Mouse (Mus musculus): ENCODE data around the gene Nnmt. TPM values are rescaled to one million over a fixed set of nuclear protein-coding genes. Genes with fewer than 3 reads are reported as not detected.

The Nnmt gene
- polyA plus RNA-seq (2014; fragmentation: Nextera tagmentation; extraction: Ambion mirVana), result 0.94 and 1.2 TPM in 2 replicates

GRCm38 (mm10) chr9:48604939-48605598 is at the start of gene Nnmt:
Nnmt (minus strand) TSS chr9:48605153.
- 61% methylated on average over 8 of the region's 8 CpGs for WGBS
- no peak for ATAC-seq (ENCODE audit: low FRiP score)
- no peaks in the 10 kb centered on the region for H3K9me3 ChIP-seq (ENCODE audit: control insufficient read depth, low read length)

DNA sequence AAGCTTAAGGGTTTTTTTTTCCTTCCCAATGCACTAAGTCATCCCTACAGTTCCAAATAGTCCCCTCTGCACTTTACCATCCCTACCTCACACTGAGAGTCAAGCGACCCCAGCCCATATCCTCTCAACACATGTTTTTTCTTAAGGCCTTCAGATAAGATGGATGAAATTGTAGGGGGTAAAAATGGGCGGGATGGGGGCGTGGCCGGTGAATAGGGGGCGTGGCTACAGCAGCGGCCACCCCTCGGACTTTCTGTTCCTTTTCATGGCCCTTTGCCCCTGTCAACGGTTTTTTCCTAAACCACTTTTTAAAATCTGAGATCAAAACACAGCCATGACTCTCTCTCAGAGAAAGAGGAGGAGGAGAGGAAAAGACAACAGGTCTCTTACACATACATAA is 49.8 kb upstream of the Nnmt start:
- no peak overlapping the region for H3K4me3 ChIP-seq (ENCODE audit: low read depth, low read length)
- H3K4me1 ChIP-seq (ENCODE audit: control insufficient read depth, insufficient read depth, low read length), result peaks cover 52% of the 10 kb centered on the region
- H3K9ac ChIP-seq (ENCODE audit: low read length), result no peak overlapping the region
- WGBS, result 8% methylated on average over 8 of the region's 8 CpGs
- no peak for ATAC-seq (ENCODE audit: low FRiP score)
- DNase-seq (ENCODE audit: low spot score, missing footprints), result peak; percentile 91
- H3K27me3 ChIP-seq (ENCODE audit: control insufficient read depth, insufficient read depth, low read length), result no peaks in the 10 kb centered on the region
- no peak overlapping the region for H3K4me2 ChIP-seq
- peaks cover 4% of the 10 kb centered on the region; the same call in 1 of the 2 replicates for H3K36me3 ChIP-seq (ENCODE audit: control insufficient read depth, insufficient read depth, low read length)
- no peak overlapping the region; the same call in 1 of the 2 replicates for H3K27ac ChIP-seq (ENCODE audit: low read depth, low read length)
- H3K9me3 ChIP-seq (ENCODE audit: control insufficient read depth, low read length), result peaks cover 5% of the 10 kb centered on the region

More at GRCm38 (mm10) chr9:48604939-48605598, at the start of gene Nnmt:
- Histone ChIP-seq H3K4me3 (ENCODE audit: low read depth, low read length) (no peak within 1 kb of the TSS), H3K4me1 (ENCODE audit: control insufficient read depth, insufficient read depth, low read length) (no peaks in the 10 kb centered on the region), H3K9ac (ENCODE audit: low read length) (no peak within 1 kb of the TSS), H3K27ac (ENCODE audit: low read depth, low read length) (no peak within 1 kb of the TSS), H3K27me3 (ENCODE audit: control insufficient read depth, insufficient read depth, low read length) (no peaks in the 10 kb centered on the region), H3K36me3 (ENCODE audit: control insufficient read depth, insufficient read depth, low read length) (no peaks in the 10 kb centered on the region), H3K4me2 (no peak within 1 kb of the TSS)
- no peak for DNase-seq (ENCODE audit: low spot score, missing footprints)

DNA sequence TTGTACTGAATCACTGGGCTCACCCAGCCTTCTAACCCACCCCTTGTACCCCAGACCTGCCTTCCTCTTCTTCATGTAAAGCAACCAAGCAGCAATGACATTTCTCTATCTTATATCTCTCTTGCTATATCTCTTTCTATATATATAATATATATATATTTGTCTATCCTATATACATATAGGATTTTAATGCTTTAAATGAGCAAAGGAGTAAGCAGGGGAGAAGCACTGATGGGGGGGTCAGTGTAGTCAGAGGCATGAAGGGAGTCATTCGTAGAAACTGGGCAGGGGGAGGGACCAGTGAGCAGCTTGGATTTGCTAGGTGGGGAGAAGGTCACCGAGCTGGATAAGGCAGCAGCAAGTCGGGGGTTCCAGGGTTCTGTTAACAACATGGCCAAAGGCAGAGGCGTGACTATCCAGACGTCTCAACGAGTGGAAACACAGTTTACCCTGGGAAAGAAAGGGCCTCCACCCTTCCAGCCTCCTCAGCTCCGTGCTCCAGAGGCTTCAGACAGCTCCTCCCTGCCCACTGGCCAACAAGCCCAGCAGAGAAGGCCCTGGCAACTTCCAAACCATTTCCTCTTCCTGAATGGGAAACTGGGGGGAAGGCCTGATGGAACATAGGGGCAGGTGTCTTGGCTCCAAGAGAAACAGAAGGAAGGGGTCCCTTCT is 48.6 kb upstream of the Nnmt start:
- DNase-seq (ENCODE audit: low spot score, missing footprints) (peak; percentile 80), ATAC-seq (ENCODE audit: low FRiP score) (no peak)
- no peak overlapping the region for H3K4me3 ChIP-seq (ENCODE audit: low read depth, low read length)
- peaks cover 63% of the 10 kb centered on the region for H3K4me1 ChIP-seq (ENCODE audit: control insufficient read depth, insufficient read depth, low read length)
- H3K9ac ChIP-seq (ENCODE audit: low read length), result peak overlapping the region; percentile 6; the same call in 1 of the 2 replicates
- H3K27ac ChIP-seq (ENCODE audit: low read depth, low read length), result no peak overlapping the region
- H3K36me3 ChIP-seq (ENCODE audit: control insufficient read depth, insufficient read depth, low read length), result no peaks in the 10 kb centered on the region
- no peaks in the 10 kb centered on the region for H3K27me3 ChIP-seq (ENCODE audit: control insufficient read depth, insufficient read depth, low read length)
- 39% methylated on average over 7 of the region's 7 CpGs for WGBS
- no peaks in the 10 kb centered on the region for H3K9me3 ChIP-seq (ENCODE audit: control insufficient read depth, low read length)
- H3K4me2 ChIP-seq, result no peak overlapping the region

DNA sequence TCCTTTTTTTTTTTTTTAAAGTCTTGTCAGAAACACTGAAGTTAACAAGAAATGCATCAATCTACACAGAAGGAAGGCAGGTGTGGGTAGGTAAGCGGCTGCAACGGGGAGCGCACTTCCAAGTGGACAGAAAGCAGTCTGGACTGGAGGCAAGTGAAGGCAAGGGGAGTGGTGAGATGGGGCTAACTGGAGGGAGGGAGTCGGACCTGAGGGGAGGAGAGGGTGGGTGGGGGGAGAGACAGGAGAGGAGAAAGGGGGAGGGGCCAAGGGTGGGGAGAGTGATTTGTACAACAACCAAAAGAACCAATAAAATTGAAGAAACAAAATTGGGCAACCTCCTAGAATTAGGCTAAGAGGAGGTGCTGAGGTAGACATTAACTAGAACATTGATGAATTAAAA is 47.1 kb upstream of the Nnmt start:
- WGBS, result 25% methylated on average over 4 of the region's 4 CpGs
- DNase-seq (ENCODE audit: low spot score, missing footprints) (peak; percentile 80), ATAC-seq (ENCODE audit: low FRiP score) (no peak)
- Histone ChIP-seq H3K36me3 (ENCODE audit: control insufficient read depth, insufficient read depth, low read length) (no peaks in the 10 kb centered on the region), H3K9ac (ENCODE audit: low read length) (no peak overlapping the region), H3K4me2 (no peak overlapping the region), H3K9me3 (ENCODE audit: control insufficient read depth, low read length) (no peaks in the 10 kb centered on the region), H3K27ac (ENCODE audit: low read depth, low read length) (no peak overlapping the region), H3K4me1 (ENCODE audit: control insufficient read depth, insufficient read depth, low read length) (peaks cover 77% of the 10 kb centered on the region), H3K27me3 (ENCODE audit: control insufficient read depth, insufficient read depth, low read length) (no peaks in the 10 kb centered on the region), H3K4me3 (ENCODE audit: low read depth, low read length) (no peak overlapping the region)

- Histone ChIP-seq H3K27me3 (ENCODE audit: control insufficient read depth, insufficient read depth, low read length) (no peaks in the 10 kb centered on the region), H3K4me3 (ENCODE audit: low read depth, low read length) (no peak overlapping the region), H3K36me3 (ENCODE audit: control insufficient read depth, insufficient read depth, low read length) (no peaks in the 10 kb centered on the region), H3K9me3 (ENCODE audit: control insufficient read depth, low read length) (no peaks in the 10 kb centered on the region), H3K4me1 (ENCODE audit: control insufficient read depth, insufficient read depth, low read length) (peaks cover 75% of the 10 kb centered on the region), H3K27ac (ENCODE audit: low read depth, low read length) (peak overlapping the region; percentile 91; the same call in 1 of the 2 replicates), H3K4me2 (no peak overlapping the region), H3K9ac (ENCODE audit: low read length) (no peak overlapping the region)
- no peak for ATAC-seq (ENCODE audit: low FRiP score)
- 75% methylated on average over 2 of the region's 2 CpGs for WGBS
- DNase-seq (ENCODE audit: low spot score, missing footprints), result peak; percentile 80
These were observed 45.9 kb upstream of the Nnmt start for GRCm38 (mm10) chr9:48650846-48651245.

GRCm38 (mm10) chr9:48649851-48650685 is 45.1 kb upstream of the Nnmt start:
- ATAC-seq (ENCODE audit: low FRiP score), result no peak
- peak overlapping the region; percentile 91 for H3K27ac ChIP-seq (ENCODE audit: low read depth, low read length)
- peak overlapping the region; percentile 42; the same call in 1 of the 2 replicates for H3K9ac ChIP-seq (ENCODE audit: low read length)
- no peaks in the 10 kb centered on the region for H3K9me3 ChIP-seq (ENCODE audit: control insufficient read depth, low read length)
- 25% methylated on average over 17 of the region's 17 CpGs for WGBS
- no peaks in the 10 kb centered on the region for H3K27me3 ChIP-seq (ENCODE audit: control insufficient read depth, insufficient read depth, low read length)
- peak overlapping the region; percentile 37; the same call in 1 of the 2 replicates for H3K4me2 ChIP-seq
- no peak overlapping the region for H3K4me3 ChIP-seq (ENCODE audit: low read depth, low read length)
- H3K4me1 ChIP-seq (ENCODE audit: control insufficient read depth, insufficient read depth, low read length), result peaks cover 68% of the 10 kb centered on the region
- H3K36me3 ChIP-seq (ENCODE audit: control insufficient read depth, insufficient read depth, low read length), result no peaks in the 10 kb centered on the region
- DNase-seq (ENCODE audit: low spot score, missing footprints), result peak; percentile 96

- DNase-seq (ENCODE audit: low spot score, missing footprints), result peak; percentile 96
- Histone ChIP-seq H3K27me3 (ENCODE audit: control insufficient read depth, insufficient read depth, low read length) (no peaks in the 10 kb centered on the region), H3K36me3 (ENCODE audit: control insufficient read depth, insufficient read depth, low read length) (no peaks in the 10 kb centered on the region), H3K4me3 (ENCODE audit: low read depth, low read length) (no peak overlapping the region), H3K27ac (ENCODE audit: low read depth, low read length) (peak overlapping the region; percentile 91), H3K9me3 (ENCODE audit: control insufficient read depth, low read length) (no peaks in the 10 kb centered on the region; the same call in 1 of the 2 replicates), H3K9ac (ENCODE audit: low read length) (peak overlapping the region; percentile 40), H3K4me1 (ENCODE audit: control insufficient read depth, insufficient read depth, low read length) (peaks cover 61% of the 10 kb centered on the region), H3K4me2 (peak overlapping the region; percentile 37)
- ATAC-seq (ENCODE audit: low FRiP score), result peak; percentile 90
- WGBS, result 0% methylated on average over 19 of the region's 22 CpGs
These were observed 44.3 kb upstream of the Nnmt start for GRCm38 (mm10) chr9:48649098-48649766.

DNA sequence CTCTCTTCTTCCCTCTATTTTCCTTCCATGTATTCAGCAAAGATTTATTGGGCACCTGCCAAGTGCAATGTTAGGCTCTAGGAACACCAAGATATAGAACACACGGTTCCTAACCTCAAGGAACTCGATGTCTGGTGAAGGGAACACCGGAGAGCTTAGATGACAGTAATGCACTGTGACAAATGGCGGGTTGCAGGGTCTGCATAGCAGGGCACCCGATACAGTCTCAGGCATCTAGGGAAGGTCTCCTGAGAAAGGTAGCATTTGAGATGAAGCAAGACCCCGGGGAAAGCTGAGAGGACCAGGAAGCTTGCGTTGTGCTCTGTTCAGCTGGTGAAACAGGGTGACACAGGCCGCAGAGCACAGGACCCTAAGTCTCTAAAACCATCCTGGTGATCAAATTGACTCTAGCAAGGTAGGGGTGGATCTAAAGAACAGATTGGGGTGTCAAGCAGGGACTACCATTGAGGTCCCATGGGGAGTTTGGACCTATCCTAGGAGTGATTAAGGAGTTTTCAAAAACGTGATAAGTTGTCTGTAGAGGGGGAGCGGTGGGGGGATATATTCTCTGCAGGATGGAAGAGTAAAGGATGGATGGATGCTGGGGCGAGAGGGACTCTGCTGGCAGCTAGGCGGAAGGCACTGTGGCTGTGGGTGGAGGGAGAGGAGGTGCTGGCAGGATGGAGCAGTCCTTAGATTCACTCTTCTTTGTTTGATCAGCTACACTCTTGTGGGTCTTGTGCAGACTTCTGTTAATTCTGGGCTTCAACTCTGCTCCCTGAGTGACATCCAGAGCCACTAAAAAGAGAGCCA is 43.5 kb upstream of the Nnmt start:
- peaks cover 57% of the 10 kb centered on the region for H3K4me1 ChIP-seq (ENCODE audit: control insufficient read depth, insufficient read depth, low read length)
- H3K4me3 ChIP-seq (ENCODE audit: low read depth, low read length), result no peak overlapping the region
- ATAC-seq (ENCODE audit: low FRiP score) (peak; percentile 12), DNase-seq (ENCODE audit: low spot score, missing footprints) (peak; percentile 88)
- no peaks in the 10 kb centered on the region for H3K27me3 ChIP-seq (ENCODE audit: control insufficient read depth, insufficient read depth, low read length)
- no peaks in the 10 kb centered on the region; the same call in 1 of the 2 replicates for H3K9me3 ChIP-seq (ENCODE audit: control insufficient read depth, low read length)
- peak overlapping the region; percentile 40; the same call in 1 of the 2 replicates for H3K9ac ChIP-seq (ENCODE audit: low read length)
- no peaks in the 10 kb centered on the region for H3K36me3 ChIP-seq (ENCODE audit: control insufficient read depth, insufficient read depth, low read length)
- peak overlapping the region; percentile 37; the same call in 1 of the 2 replicates for H3K4me2 ChIP-seq
- 26% methylated on average over 12 of the region's 12 CpGs for WGBS
- H3K27ac ChIP-seq (ENCODE audit: low read depth, low read length), result peak overlapping the region; percentile 91

Measured in midbrain, embryonic 11.5 days (tissue).